18 mouse cellular contexts compared by ENCODE assay signal in the genomic region with DNA sequence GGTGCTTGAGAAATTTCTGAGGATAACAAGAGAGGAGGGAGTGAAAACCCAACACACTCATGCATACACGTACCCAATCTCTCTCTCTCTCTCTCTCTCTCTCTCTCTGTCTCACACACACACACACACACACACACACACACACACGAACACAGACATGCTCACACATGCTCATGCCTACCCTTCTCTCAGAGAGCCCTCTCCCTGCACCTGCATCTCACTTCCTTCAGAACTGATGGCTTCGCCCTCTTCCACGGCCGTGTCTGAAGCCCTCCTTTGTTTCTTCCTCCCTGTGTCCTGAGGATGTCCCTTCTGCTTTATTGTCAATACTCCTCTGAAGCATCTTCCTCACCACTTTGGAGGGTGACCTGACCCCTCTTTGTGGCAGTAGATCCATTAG. TPM values are rescaled to one million over a fixed set of nuclear protein-coding genes. Genes with fewer than 3 reads are reported as not detected.
A peak's percentile ranks its signal among the peaks of the same experiment; 100 is the strongest.
DNase-seq lines count a peak whose midpoint lies in the region; TF ChIP-seq lines count a peak whose summit lies in the region.
"Had no signal": no experiment of that assay in that cellular context is flagged by ENCODE, and none has a peak within 500 bp of the region (broad histone marks: within the 10 kb centered on the region; RNA-seq: fewer than 3 reads in every experiment).

No protein-coding gene starts in this region.

- whole genome bisulfite sequencing in hindbrain, embryonic 10.5 days = 31% methylated on average over 5 of the region's 5 CpGs
- 45% methylated on average over 4 of the region's 5 CpGs for WGBS in midbrain, embryonic 10.5 days
- 35% methylated on average over 5 of the region's 5 CpGs for WGBS in thymus, adult 2 months

- TF ChIP-seq CTCF in layer of hippocampus, adult 2 months (conservative IDR thresholded peaks at IDR 0.05) = no peak
- TF ChIP-seq CTCF in thymus, adult 2 months (IDR thresholded peaks at IDR 0.05; ENCODE audit: borderline replicate concordance, control insufficient read depth, extremely low read depth, insufficient read depth, low read length, poor library complexity) = no peak

- DNase-seq in layer of hippocampus, adult 2 months (ENCODE audit: low spot score in 2 of 2) = no peak
- no peak for DNase-seq in layer of hippocampus, adult 9-11 months
- no peak for DNase-seq in hindbrain, embryonic 10.5 days (ENCODE audit: low spot score)
- no peak for DNase-seq in midbrain, embryonic 10.5 days (ENCODE audit: low spot score)
- DNase-seq in left cerebral cortex, adult 8-10 months (ENCODE audit: low spot score in 2 of 2) = no peak
- no peak for DNase-seq in lung, postnatal 25 days (ENCODE audit: low spot score)
- DNase-seq in cerebellum, adult 11-12 months = no peak
- no peak for DNase-seq in thymus, adult 2 months

- H3K27ac ChIP-seq in layer of hippocampus, adult 2 months = peak overlapping the region; percentile 79
- H3K27ac ChIP-seq in hindbrain, embryonic 10.5 days = peak overlapping the region; percentile 76
- peak overlapping the region; percentile 75 for H3K27ac ChIP-seq in midbrain, embryonic 10.5 days (replicated peaks)
- H3K27ac ChIP-seq in thymus, adult 2 months (ENCODE audit: control insufficient read depth, insufficient read depth, low read length) = no peak overlapping the region
- H3K27ac ChIP-seq: heart, embryonic 15.5 days had no signal

- no peaks in the 10 kb centered on the region for H3K36me3 ChIP-seq in hindbrain, embryonic 10.5 days
- no peaks in the 10 kb centered on the region for H3K36me3 ChIP-seq in midbrain, embryonic 10.5 days
- no peaks in the 10 kb centered on the region for H3K36me3 ChIP-seq in thymus, adult 2 months (ENCODE audit: control insufficient read depth, insufficient read depth, low read length)
- H3K36me3 ChIP-seq: G1E; heart, embryonic 15.5 days had no signal

- peaks cover 70% of the 10 kb centered on the region for H3K4me1 ChIP-seq in hindbrain, embryonic 10.5 days (replicated peaks)
- H3K4me1 ChIP-seq in midbrain, embryonic 10.5 days = peaks cover 73% of the 10 kb centered on the region
- no peaks in the 10 kb centered on the region for H3K4me1 ChIP-seq in thymus, adult 2 months (replicated peaks; ENCODE audit: control insufficient read depth, insufficient read depth, low read length)

- H3K9me3 ChIP-seq in hindbrain, embryonic 10.5 days = no peaks in the 10 kb centered on the region
- H3K9me3 ChIP-seq in midbrain, embryonic 10.5 days (replicated peaks) = no peaks in the 10 kb centered on the region
- H3K9me3 ChIP-seq: G1E; heart, embryonic 15.5 days had no signal

- H3K4me3 ChIP-seq in layer of hippocampus, adult 2 months = no peak overlapping the region
- H3K4me3 ChIP-seq in hindbrain, embryonic 10.5 days = no peak overlapping the region
- H3K4me3 ChIP-seq in midbrain, embryonic 10.5 days = no peak overlapping the region
- no peak overlapping the region for H3K4me3 ChIP-seq in thymus, adult 2 months (ENCODE audit: control insufficient read depth, insufficient read depth, low read length)
- H3K4me3 ChIP-seq: heart, embryonic 15.5 days; left cerebral cortex, adult 2 months had no signal

- TF ChIP-seq POLR2A in thymus, adult 2 months (IDR thresholded peaks at IDR 0.05; ENCODE audit: control insufficient read depth, extremely low read depth, insufficient read depth, low read length, poor library complexity) = no peak

- peaks cover 11% of the 10 kb centered on the region for H3K27me3 ChIP-seq in hindbrain, embryonic 10.5 days (ENCODE audit: insufficient read depth, poor library complexity, severe bottlenecking)
- peaks cover 29% of the 10 kb centered on the region for H3K27me3 ChIP-seq in midbrain, embryonic 10.5 days (ENCODE audit: low read depth, poor library complexity, severe bottlenecking)
- H3K27me3 ChIP-seq in thymus, adult 2 months (ENCODE audit: control insufficient read depth, insufficient read depth, low read length) = no peaks in the 10 kb centered on the region; the same call in 1 of the 2 replicates

RNA-seq across cellular contexts. Expression of gene Gm11733, which starts 56.4 kb away (rescaled TPM):
- total RNA-seq in layer of hippocampus, adult 2 months (2021) = under 1 TPM; 0.20 to 0.26 TPM
- not detected in 2 replicates for polyA plus RNA-seq in hindbrain, embryonic 10.5 days (2016; fragmentation: Nextera tagmentation; extraction: Ambion mirVana)
- polyA plus RNA-seq in midbrain, embryonic 10.5 days (2016; fragmentation: Nextera tagmentation; extraction: Ambion mirVana) = 0.06 TPM in 1 of 2 replicates, not detected in the other
- under 1 TPM in 3 of 4 experiments, not detected in 1; 0.14 to 0.26 (median 0.16) TPM for total RNA-seq in left cerebral cortex, adult 8-10 months (2022)
- 0.05 TPM in 1 of 2 replicates, not detected in the other for polyA plus RNA-seq in thymus, adult 2 months (2012; rRNA removed)
- total RNA-seq: gastrocnemius, postnatal 4 days; monocyte, adult 5-6 weeks had no signal
- polyA plus RNA-seq: G1E; heart, embryonic 15.5 days; inflammation-experienced regulatory T-cells, adult 6 months; liver, embryonic 11.5 days; lung, postnatal 0 days; small intestine, adult 2 months; stomach, embryonic 16.5 days had no signal
